Mouse (Mus musculus) cortical plate, adult 2 months (tissue): Measurements from ENCODE around the gene Dnajc5g.

Source experiments
- CTCF ChIP-seq: fragments of 200-500 bp; IDR thresholded peaks from 2 replicates; pipeline ENCODE4 v1.5.1; 2011; ENCODE audit warnings: mild to moderate bottlenecking, control low read depth, low read length; ENCODE audit not compliant: insufficient read depth; ENCODE audit errors: extremely low read depth
- POLR2A ChIP-seq: fragments of 200-500 bp; IDR thresholded peaks from 2 replicates; pipeline ENCODE4 v1.6.1; 2011; ENCODE audit warnings: mild to moderate bottlenecking, low read length, control low read depth; ENCODE audit not compliant: insufficient read depth; ENCODE audit errors: extremely low read depth

- TF ChIP-seq POLR2A (no peak), CTCF (no peak)
Measured at GRCm38 (mm10) chr5:31138241-31138967, 32.3 kb downstream of the Dnajc5g start, which contains the start of gene Ucn.
